Mouse (Mus musculus) CD8-positive naive resting alpha-beta T cell, adult 2 months (primary cell): ENCODE measurements around the gene Nalcn.
"Not testable (repeated sequence)": the region's sequence is repeated elsewhere in the genome, so short reads cannot be mapped to it uniquely, and the experiment has no call there.

Experiments used
- DNase-seq, 2 experiments: peaks; one replicate each; pipeline ENCODE4 v3.0.0; 2022; ENCODE audit warnings: low read depth in 2 of 2, low spot score in 2 of 2

The Nalcn gene

GRCm38 (mm10) chr14:123626501-123627179 is at the start of gene Nalcn:
Nalcn (minus strand) TSS chr14:123627144.
- DNase-seq, result no peak

GRCm38 (mm10) chr14:123671076-123671475 is 44.1 kb upstream of the Nalcn start:
- not testable (repeated sequence) for DNase-seq

GRCm38 (mm10) chr14:123664451-123664850 is 37.5 kb upstream of the Nalcn start:
- no peak for DNase-seq

GRCm38 (mm10) chr14:123663206-123663605 is 36.3 kb upstream of the Nalcn start:
- DNase-seq, result no peak

- no peak for DNase-seq
Observed at GRCm38 (mm10) chr14:123662386-123662785, 35.4 kb upstream of the Nalcn start.

- DNase-seq, result no peak
Observed at GRCm38 (mm10) chr14:123661091-123661491, 34.1 kb upstream of the Nalcn start.

- no peak for DNase-seq
Observed at GRCm38 (mm10) chr14:123659921-123660385, 33.0 kb upstream of the Nalcn start, which contains the start of gene Itgbl1. Itgbl1 (plus strand) TSS chr14:123659971.

GRCm38 (mm10) chr14:123627180-123627562 is 227 bp upstream of the Nalcn start:
- no peak for DNase-seq

- DNase-seq, result no peak
Observed at GRCm38 (mm10) chr14:123622969-123623368, 4.0 kb downstream of the Nalcn start.

GRCm38 (mm10) chr14:123595265-123595664 is 31.7 kb downstream of the Nalcn start:
- DNase-seq, result no peak

GRCm38 (mm10) chr14:123587412-123587811 is 39.5 kb downstream of the Nalcn start:
- DNase-seq, result no peak

- no peak for DNase-seq
Observed at GRCm38 (mm10) chr14:123582433-123582832, 44.5 kb downstream of the Nalcn start.

GRCm38 (mm10) chr14:123575356-123575755 is 51.6 kb downstream of the Nalcn start:
- DNase-seq, result no peak

- DNase-seq, result no peak
Observed at GRCm38 (mm10) chr14:123574936-123575335, 52.0 kb downstream of the Nalcn start.

GRCm38 (mm10) chr14:123566599-123566998 is 60.3 kb downstream of the Nalcn start:
- DNase-seq, result no peak

- DNase-seq, result no peak
Observed at GRCm38 (mm10) chr14:123555533-123555932, 71.4 kb downstream of the Nalcn start.

- DNase-seq, result no peak
Observed at GRCm38 (mm10) chr14:123554936-123555335, 72.0 kb downstream of the Nalcn start.

GRCm38 (mm10) chr14:123542362-123542761 is 84.6 kb downstream of the Nalcn start:
- DNase-seq, result no peak

GRCm38 (mm10) chr14:123535636-123536035 is 91.3 kb downstream of the Nalcn start:
- no peak for DNase-seq

- no peak for DNase-seq
Observed at GRCm38 (mm10) chr14:123533000-123533399, 93.9 kb downstream of the Nalcn start.

- no peak for DNase-seq
Observed at GRCm38 (mm10) chr14:123531271-123531670, 95.7 kb downstream of the Nalcn start.

- DNase-seq, result no peak
Observed at GRCm38 (mm10) chr14:123529143-123529542, 97.8 kb downstream of the Nalcn start.
